ENCODE assay signal across 26 mouse cellular contexts in genomic region chr15:100121437-100121836, GRCm38 (mm10).
DNase-seq lines count a peak whose midpoint lies in the region; ATAC-seq lines count a peak whose summit lies in the region.
"Had no signal": no experiment of that assay in that cellular context is flagged by ENCODE, and none has a peak within 500 bp of the region (broad histone marks: within the 10 kb centered on the region; RNA-seq: fewer than 3 reads in every experiment).

No protein-coding gene starts in this region.

- no peak overlapping the region for H3K9ac ChIP-seq in heart, embryonic 13.5 days
- no peak overlapping the region for H3K9ac ChIP-seq in hindbrain, embryonic 13.5 days
- H3K9ac ChIP-seq: hindbrain, embryonic 12.5 days; kidney, embryonic 15.5 days; limb, embryonic 13.5 days; liver, embryonic 13.5 days; midbrain, embryonic 13.5 days; stomach, embryonic 15.5 days had no signal

- no peak overlapping the region for H3K4me3 ChIP-seq in heart, embryonic 13.5 days
- H3K4me3 ChIP-seq in hindbrain, embryonic 13.5 days: no peak overlapping the region
- H3K4me3 ChIP-seq: hindbrain, embryonic 12.5 days; kidney, embryonic 15.5 days; layer of hippocampus, adult 2 months; left cerebral cortex, adult 2 months; limb, embryonic 13.5 days; liver, embryonic 13.5 days; midbrain, embryonic 13.5 days; stomach, embryonic 15.5 days had no signal

- no peaks in the 10 kb centered on the region for H3K27me3 ChIP-seq in heart, embryonic 13.5 days (replicated peaks)
- H3K27me3 ChIP-seq in hindbrain, embryonic 13.5 days: no peaks in the 10 kb centered on the region
- H3K27me3 ChIP-seq: hindbrain, embryonic 12.5 days; kidney, embryonic 15.5 days; limb, embryonic 13.5 days; liver, embryonic 13.5 days; midbrain, embryonic 13.5 days; stomach, embryonic 15.5 days had no signal

- peaks cover 67% of the 10 kb centered on the region for H3K4me1 ChIP-seq in heart, embryonic 13.5 days
- peaks cover 19% of the 10 kb centered on the region for H3K4me1 ChIP-seq in hindbrain, embryonic 13.5 days (replicated peaks)

- DNase-seq in MN1 (ENCODE audit: low spot score) (peak; percentile 16), adipocyte (ENCODE audit: low spot score) (no peak)
- DNase-seq in heart, adult 8-10 months (ENCODE audit: low spot score): peak; percentile 35
- DNase-seq in heart, postnatal 10 days: peak; percentile 64 to 72
- DNase-seq in left cerebral cortex, postnatal 10 days (ENCODE audit: extremely low spot score in 1 of 2, low spot score in 2 of 2): no peak
- DNase-seq: adrenal gland, postnatal 25 days; cerebellum, adult 11-12 months; gastrocnemius, postnatal 14 days; kidney, postnatal 25 days; liver, embryonic 13.5 days; lung, adult 2 months; lung, postnatal 10 days; retina, postnatal 1 day; right cerebral cortex, postnatal 14 days had no signal

- H3K27ac ChIP-seq in heart, embryonic 13.5 days (replicated peaks): peak overlapping the region; percentile 79
- no peak overlapping the region for H3K27ac ChIP-seq in hindbrain, embryonic 13.5 days
- H3K27ac ChIP-seq: hindbrain, embryonic 12.5 days; kidney, embryonic 15.5 days; layer of hippocampus, adult 2 months; left cerebral cortex, adult 2 months; limb, embryonic 13.5 days; liver, embryonic 13.5 days; macrophage; midbrain, embryonic 13.5 days; stomach, embryonic 15.5 days had no signal

- intact Hi-C loops in heart, postnatal 10 days (cut with DNase I): no loop called here
- intact Hi-C loops in left cerebral cortex, postnatal 10 days (cut with DNase I): no loop called here

- peak overlapping the region; percentile 14 for H3K4me2 ChIP-seq in heart, embryonic 13.5 days
- no peak overlapping the region for H3K4me2 ChIP-seq in hindbrain, embryonic 13.5 days
- H3K4me2 ChIP-seq: hindbrain, embryonic 12.5 days; kidney, embryonic 15.5 days; limb, embryonic 13.5 days; liver, embryonic 13.5 days; midbrain, embryonic 13.5 days; stomach, embryonic 15.5 days had no signal

- H3K36me3 ChIP-seq in heart, embryonic 13.5 days: peaks cover 25% of the 10 kb centered on the region
- peaks cover 27% of the 10 kb centered on the region for H3K36me3 ChIP-seq in hindbrain, embryonic 13.5 days

- ATAC-seq in heart, embryonic 13.5 days (ENCODE audit: extremely low read depth, insufficient number of reproducible peaks, low FRiP score, low TSS enrichment): peak; percentile 27; the same call in 1 of the 2 replicates
- no peak for ATAC-seq in hindbrain, embryonic 13.5 days (ENCODE audit: low FRiP score)
- ATAC-seq: forebrain, embryonic 14.5 days; intestine, postnatal 0 days; midbrain, embryonic 13.5 days had no signal

- WGBS in heart, embryonic 13.5 days: 42% methylated on average over 6 of the region's 6 CpGs
- 90% methylated on average over 6 of the region's 6 CpGs for WGBS in hindbrain, embryonic 13.5 days

- H3K9me3 ChIP-seq in heart, embryonic 13.5 days: no peaks in the 10 kb centered on the region
- H3K9me3 ChIP-seq in hindbrain, embryonic 13.5 days: no peaks in the 10 kb centered on the region
- H3K9me3 ChIP-seq: hindbrain, embryonic 12.5 days; kidney, embryonic 15.5 days; limb, embryonic 13.5 days; liver, embryonic 13.5 days; midbrain, embryonic 13.5 days; stomach, embryonic 15.5 days had no signal

Comparison
In these comparisons a context has a peak if more than half of its experiments do, and no peak if none do; other contexts are left out.
1. DNase-seq: peak in MN1 (single experiment), heart, adult 8-10 months (single experiment) and heart, postnatal 10 days (2 of 2); none in adipocyte (single experiment) and left cerebral cortex, postnatal 10 days (0 of 2).